Mouse (Mus musculus): Measurements from ENCODE around the gene St3gal5.

The St3gal5 gene

GRCm38 (mm10) chr6:72132671-72133214 is 35.4 kb downstream of the St3gal5 start:
- no peak for DNase-seq (ENCODE audit: low spot score)

GRCm38 (mm10) chr6:72134850-72135515 is 37.6 kb downstream of the St3gal5 start:
- no peak for DNase-seq (ENCODE audit: low spot score)

- DNase-seq (ENCODE audit: low spot score): no peak
Observed at GRCm38 (mm10) chr6:72136016-72136415, 38.6 kb downstream of the St3gal5 start.

DNA sequence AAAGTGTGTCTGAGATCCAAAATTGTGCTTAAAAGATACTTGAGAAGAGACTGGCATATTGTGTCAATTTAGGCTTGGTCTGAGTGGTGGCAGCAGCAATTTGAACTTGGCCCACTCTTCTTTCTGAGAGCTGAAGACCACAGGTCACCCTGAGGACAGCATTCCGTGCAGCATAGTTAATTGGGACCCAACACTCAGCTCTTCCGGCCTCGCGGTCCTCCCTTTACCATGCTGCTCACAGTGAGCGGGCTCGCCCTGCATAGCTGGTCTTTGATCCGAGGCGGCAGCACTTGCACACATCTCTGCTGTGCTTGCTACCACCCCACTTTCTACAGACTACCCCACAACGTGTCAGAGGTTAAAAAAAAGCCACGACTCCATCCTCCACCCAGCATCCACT is 39.2 kb downstream of the St3gal5 start:
- DNase-seq (ENCODE audit: low spot score): no peak

GRCm38 (mm10) chr6:72139508-72140193 is 42.3 kb downstream of the St3gal5 start:
- DNase-seq (ENCODE audit: low spot score): no peak

DNA sequence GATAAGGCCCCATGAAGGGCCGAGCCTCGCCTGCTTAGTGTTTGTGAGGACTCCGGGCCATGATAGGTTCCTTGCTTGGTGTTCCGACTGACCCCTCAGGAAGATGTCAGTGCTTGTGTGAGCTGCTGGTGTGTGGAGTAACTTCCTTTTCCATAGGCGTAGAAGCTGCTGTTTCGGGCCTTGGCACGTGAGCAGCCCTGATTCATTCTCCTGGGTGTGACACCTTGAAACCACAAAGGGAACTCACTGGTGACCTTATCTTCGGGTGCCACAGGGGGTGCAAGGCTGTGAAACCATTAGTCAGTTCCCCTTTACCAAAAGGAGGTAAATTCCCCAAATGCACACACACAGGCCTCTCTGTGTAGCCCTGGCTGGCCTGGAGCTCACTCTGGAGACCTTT is 43.0 kb downstream of the St3gal5 start:
- DNase-seq (ENCODE audit: low spot score): peak; percentile 46

- DNase-seq (ENCODE audit: low spot score): no peak
Observed at GRCm38 (mm10) chr6:72141191-72141590, 43.8 kb downstream of the St3gal5 start.

DNA sequence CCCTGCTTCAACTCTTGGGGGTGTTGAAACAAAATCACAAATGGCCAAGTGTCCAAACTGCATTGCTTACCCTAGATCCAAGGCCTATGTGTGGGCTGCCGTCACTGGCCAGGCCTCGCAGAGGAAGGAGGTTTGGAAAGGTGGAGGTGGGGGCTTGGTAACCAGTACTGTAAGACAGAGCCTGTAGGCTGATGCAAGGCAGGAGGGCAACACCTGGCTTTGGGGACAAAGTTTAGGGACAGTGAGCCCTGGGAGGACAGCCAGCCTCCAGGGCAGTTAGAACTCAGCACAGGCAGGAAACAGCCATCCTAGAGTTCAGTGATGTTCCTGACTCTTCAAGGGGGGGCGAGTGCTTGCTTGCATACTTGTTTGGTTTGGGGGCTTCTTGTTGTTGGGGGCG is 45.2 kb downstream of the St3gal5 start:
- no peak for DNase-seq (ENCODE audit: low spot score)

DNA sequence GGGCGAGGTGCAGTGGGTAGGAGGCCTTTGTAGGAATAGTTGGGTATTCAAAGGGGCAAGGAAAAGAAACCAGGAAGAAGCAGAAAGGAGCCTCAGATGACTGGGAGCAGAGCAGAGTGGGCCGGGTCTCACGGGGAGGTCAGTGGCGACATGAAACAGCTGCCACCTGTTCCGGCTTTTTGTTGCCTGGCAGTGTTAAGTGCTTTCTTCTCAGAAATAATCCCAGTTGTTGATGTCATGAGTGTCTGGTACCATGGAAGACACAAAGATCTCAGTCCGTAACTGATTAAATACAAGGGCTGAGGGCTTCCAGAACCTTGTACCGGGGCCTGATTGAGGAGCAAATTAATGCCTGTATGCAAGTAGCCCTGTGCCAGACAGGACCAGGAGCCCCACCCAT is 47.0 kb downstream of the St3gal5 start:
- DNase-seq (ENCODE audit: low spot score): no peak

DNA sequence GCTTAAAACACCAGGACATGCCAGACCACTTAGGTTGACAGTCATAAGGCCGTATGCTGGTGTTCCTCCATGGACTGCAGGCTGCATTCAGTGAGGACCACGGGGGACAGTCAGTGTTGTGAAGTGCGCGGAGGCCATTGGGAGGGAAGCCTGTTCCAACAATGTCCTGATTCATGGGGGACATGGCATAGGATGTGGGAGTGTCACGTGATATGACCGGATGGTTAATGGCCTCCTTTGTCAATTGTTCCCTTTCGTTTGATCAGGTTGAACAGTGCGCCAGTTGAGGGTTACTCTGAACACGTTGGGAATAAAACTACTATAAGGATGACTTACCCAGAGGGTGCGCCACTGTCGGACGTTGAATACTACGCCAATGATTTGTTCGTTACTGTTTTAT is 49.4 kb downstream of the St3gal5 start:
- DNase-seq (ENCODE audit: low spot score): no peak

- DNase-seq (ENCODE audit: low spot score): no peak
Observed at GRCm38 (mm10) chr6:72148721-72149120, 51.3 kb downstream of the St3gal5 start.

DNA sequence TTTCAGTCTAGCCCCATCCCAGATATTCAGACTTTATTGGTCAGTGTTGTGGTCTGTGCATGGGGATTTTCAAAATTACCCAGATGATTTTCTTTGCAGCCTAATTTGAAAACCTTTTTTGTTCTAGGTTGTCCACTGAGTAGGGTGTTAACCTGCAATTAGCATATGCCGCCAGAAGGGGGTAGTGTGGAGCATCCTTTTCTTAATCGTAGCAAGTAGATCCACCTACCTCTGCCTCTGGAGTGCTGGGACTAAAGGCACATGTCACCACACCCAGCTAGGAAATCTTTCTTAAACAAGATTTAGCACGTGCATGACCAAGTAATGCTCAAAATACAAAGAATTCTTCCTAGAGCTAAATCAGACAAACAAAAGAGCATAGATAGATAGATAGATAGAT is 52.4 kb downstream of the St3gal5 start:
- DNase-seq (ENCODE audit: low spot score): no peak

DNA sequence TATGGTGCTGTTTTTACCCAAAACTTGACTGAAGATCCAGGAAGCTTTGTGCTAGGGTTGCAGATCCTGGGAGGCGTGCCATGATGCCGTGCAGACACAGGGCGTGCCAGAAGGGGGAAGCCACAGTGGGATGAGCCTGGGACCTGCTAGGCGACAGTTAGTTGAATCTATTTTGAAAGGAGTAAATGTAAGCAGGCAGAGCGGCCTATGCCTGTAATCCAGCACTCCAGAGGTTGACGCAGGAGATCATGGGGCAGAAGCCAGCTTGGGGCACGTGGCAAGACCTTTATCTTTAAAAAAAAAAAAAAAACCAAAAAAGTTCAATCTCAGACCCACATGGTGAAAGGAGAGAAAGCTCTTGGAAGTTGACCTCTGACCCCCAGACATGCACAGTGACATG is 55.3 kb downstream of the St3gal5 start:
- DNase-seq (ENCODE audit: low spot score): no peak

DNA sequence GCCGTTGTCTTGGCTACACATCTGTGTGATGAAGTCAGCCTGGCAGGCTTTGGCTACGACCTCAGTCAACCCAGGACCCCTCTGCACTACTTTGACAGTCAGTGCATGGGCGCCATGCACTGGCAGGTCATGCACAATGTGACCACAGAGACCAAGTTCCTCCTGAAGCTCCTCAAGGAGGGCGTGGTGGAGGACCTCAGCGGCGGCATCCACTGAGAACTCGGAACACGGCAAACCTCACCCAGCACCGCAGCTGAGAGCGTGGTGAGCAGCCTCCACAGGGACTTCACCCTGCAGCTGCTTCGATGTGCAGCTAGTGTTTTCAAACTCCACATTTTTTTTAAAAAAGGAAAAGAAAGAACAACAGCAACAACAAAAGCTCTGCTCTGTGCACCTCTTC is 56.1 kb downstream of the St3gal5 start:
- no peak for DNase-seq (ENCODE audit: low spot score)

DNA sequence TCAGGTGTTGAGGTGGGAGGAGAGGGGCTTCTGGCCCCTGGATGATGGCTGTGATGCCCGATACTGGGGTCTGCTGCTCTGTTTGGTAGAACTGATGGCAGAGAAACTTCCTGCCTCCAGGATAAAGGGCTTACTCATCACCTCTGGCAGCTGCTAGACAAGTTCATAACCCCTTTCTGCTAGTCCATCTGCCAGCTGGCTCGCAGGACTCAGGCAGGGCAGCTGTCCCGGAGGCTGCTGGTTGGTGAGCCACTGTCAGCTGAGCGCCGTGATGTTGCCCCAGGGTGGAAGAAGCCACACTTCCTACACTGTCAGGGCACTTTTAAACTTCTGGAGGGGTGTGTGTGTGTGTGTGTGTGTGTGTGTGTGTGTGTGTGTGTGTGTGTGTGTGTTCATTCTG is 56.6 kb downstream of the St3gal5 start:
- DNase-seq (ENCODE audit: low spot score): peak; percentile 59

- no peak for DNase-seq (ENCODE audit: low spot score)
Observed at GRCm38 (mm10) chr6:72154938-72155531, 57.6 kb downstream of the St3gal5 start.

- no peak for DNase-seq (ENCODE audit: low spot score)
Observed at GRCm38 (mm10) chr6:72155649-72156048, 58.3 kb downstream of the St3gal5 start.

DNA sequence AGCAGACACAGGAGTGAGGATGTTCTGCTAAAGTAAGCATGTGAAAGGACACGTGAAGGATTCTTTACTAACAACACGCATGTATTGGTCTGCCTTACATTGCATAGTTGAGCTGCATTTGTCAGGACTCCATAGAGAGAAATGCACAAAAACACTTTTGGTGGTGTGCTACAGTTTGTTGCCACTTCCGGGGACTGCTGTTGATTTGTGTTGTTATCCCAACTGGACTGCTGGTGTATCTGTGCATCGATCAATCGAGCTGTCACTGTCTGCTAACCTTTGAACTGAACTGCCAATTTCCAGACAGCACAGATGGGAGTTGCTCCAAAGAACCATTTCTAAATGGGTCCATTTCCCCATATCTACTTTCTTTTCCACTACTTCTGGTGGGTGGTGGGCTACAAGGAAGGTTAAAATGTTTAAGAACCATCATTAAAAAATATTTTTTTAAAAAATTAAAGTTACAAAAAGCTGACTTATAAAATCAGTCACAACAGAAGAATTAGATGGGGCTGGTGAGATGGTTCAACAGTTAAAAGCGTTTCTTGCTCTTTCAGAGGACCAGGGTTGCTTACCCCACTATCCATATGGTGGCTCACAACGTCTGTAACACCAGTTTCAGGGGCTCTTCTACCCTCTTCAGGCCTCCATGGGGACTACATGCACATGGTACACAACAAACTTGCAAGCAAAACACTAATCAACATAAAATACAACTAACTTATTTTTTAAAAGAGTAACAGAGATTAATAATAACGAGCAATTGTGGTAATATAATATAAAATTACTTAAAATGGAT is 61.8 kb downstream of the St3gal5 start:
- no peak for DNase-seq (ENCODE audit: low spot score)

GRCm38 (mm10) chr6:72159861-72160395 is 62.5 kb downstream of the St3gal5 start:
- DNase-seq (ENCODE audit: low spot score): no peak

GRCm38 (mm10) chr6:72160991-72161390 is 63.6 kb downstream of the St3gal5 start:
- no peak for DNase-seq (ENCODE audit: low spot score)

DNA sequence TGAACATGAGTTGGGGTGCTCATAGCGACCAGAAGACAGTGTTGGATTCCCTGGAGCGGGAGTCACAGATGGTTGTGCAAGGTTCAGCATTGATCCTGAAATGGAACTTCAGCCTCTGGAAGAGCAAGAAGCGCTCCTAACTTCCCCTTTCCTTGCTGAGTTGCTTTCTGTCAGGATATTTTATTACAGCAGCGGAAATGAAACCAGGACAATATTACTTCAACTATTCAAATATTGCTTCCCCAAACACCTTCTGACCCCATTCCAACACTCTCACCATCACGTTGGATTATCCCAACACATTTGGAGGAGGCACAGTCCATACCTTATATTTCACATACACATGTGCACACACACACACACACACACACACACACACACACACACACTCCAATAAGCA is 64.4 kb downstream of the St3gal5 start:
- DNase-seq (ENCODE audit: low spot score): no peak
